Mouse (Mus musculus): Measurements from ENCODE around the gene Cyp20a1. TPM values are rescaled to one million over a fixed set of nuclear protein-coding genes. Genes with fewer than 3 reads are reported as not detected.

Cyp20a1 gene
- polyA plus RNA-seq, 1 experiment from 2014 or later = 23.1 TPM

DNA sequence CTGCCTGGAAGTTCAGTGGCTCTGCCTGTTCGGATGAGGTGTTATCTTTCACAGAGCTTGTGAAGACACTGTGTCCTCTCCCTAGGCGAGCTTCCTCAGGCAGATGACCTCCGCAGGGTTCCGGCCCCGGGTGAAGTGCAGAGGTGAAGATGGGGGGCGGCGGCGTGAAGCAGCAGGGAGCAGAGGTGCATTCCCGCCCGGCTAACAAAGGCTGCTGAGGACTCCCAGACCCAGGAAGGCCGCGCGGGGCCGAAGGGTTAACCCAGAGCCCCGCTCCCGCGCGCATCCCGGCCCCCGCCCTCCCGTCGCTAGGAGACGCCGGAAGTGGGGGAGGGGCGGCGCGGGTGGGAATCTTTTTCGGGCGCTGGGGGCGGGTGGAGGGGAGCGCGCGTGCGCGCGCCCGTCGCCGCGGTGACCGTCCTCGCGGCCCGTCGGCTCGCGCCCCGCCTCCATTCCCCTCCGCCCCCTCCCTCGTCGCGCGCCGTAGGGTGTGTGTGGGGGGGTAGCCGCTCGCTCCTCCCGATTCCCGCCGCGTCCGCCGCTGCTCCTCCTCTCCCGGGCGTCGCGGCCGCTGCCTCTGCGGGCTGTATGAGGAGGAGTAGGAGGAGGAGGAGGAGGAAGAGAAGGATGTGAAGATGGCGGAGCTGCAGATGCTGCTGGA, 66.2 kb downstream of the Cyp20a1 start, which contains the start of gene Abi2:
Gene Abi2, plus strand, starts transcription at position 452 of the 661 bp plus-strand sequence.
- no peaks in the 10 kb centered on the region for H3K9me3 ChIP-seq
- H3K27ac ChIP-seq = peak within 1 kb of the TSS; percentile 93
- H3K9ac ChIP-seq = peak within 1 kb of the TSS; percentile 83
- H3K4me3 ChIP-seq = peak within 1 kb of the TSS; percentile 95
- H3K4me1 ChIP-seq = peaks cover 9% of the 10 kb centered on the region
- H3K27me3 ChIP-seq = no peaks in the 10 kb centered on the region
- H3K36me3 ChIP-seq = no peaks in the 10 kb centered on the region
- peak; percentile 93 for ATAC-seq (ENCODE audit: insufficient number of reproducible peaks, low FRiP score, low TSS enrichment, low read depth)
- peak within 1 kb of the TSS; percentile 64 for H3K4me2 ChIP-seq
- 0% methylated on average over 52 of the region's 69 CpGs for WGBS

DNA sequence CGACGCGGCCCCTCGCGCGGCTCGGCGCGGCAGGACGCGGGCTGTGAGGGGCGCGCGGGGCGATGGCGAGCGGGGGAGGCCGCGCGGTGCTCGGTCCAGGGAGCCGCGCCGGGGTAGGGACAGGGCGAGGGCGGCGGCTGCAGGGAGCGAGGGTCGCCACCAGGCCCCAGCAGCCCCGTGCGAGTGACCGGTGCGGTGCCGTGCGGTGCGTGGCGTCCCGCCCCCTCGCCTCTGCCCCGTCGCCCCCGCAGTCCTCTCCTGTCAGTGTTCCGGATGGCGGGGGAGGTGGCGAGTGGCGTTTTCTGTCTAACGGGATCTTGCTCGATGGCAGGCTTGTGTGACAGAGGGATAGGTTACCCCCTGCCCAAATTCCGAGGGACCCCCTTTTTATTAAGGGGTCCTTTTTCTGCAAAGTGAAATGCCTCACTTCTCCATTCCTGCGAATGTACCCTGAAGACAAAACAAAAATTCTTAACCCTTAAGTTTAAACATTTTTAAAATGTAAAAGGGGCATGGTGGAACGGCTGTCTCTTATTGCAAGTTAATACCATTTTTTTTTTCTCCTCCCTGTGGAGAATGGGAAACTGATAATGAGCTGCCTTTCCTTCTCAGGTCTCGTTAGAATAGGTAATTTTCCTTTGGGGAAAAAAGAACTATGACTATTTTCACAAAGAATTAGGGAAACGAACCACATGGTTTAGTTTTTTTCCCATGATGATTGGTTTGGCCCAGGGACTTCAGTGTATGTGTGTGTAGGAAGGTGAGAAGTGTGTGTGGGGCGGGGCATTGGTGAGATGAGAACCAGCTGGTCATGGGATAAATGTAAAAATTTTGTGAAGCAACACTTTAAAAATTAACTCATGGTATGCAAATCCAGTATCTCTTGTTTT, 67.0 kb downstream of the Cyp20a1 start:
- Histone ChIP-seq H3K27ac (peak overlapping the region; percentile 93), H3K36me3 (no peaks in the 10 kb centered on the region), H3K4me3 (peak overlapping the region; percentile 95), H3K4me2 (peak overlapping the region; percentile 64), H3K9me3 (no peaks in the 10 kb centered on the region), H3K9ac (peak overlapping the region; percentile 83), H3K27me3 (no peaks in the 10 kb centered on the region), H3K4me1 (peaks cover 9% of the 10 kb centered on the region)
- WGBS = 1% methylated on average over 47 of the region's 54 CpGs
- peak; percentile 52 for ATAC-seq (ENCODE audit: insufficient number of reproducible peaks, low FRiP score, low TSS enrichment, low read depth)

DNA sequence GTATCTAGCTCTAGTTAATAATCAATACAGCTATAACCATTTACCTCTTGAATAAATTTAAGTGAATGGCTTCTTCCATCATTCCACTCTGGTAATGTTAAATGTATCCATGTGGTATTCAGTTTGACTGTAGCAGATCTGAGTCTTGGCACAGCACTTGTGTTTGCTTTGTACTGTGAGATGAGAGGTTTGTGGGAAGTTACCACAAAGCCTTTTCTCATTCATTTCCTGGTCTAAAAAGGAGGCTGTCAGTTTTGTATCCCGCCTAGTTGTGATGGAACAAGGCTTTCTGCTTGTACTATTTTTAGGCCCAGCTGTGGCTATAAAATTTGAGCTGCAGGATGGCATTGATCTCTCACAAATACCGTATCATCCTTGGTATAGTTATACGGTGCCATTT, 73.6 kb downstream of the Cyp20a1 start:
- no peak overlapping the region for H3K4me3 ChIP-seq
- H3K36me3 ChIP-seq = no peaks in the 10 kb centered on the region
- H3K27ac ChIP-seq = peak overlapping the region; percentile 44; the same call in 1 of the 2 replicates
- H3K4me1 ChIP-seq = 0 out of 2 replicates have a peak, but pooled peaks cover 3% of the 10 kb centered on the region
- ATAC-seq (ENCODE audit: insufficient number of reproducible peaks, low FRiP score, low TSS enrichment, low read depth) = no peak
- no peaks in the 10 kb centered on the region for H3K27me3 ChIP-seq
- H3K9ac ChIP-seq = no peak overlapping the region
- no peaks in the 10 kb centered on the region for H3K9me3 ChIP-seq
- WGBS = 51% methylated on average over 3 of the region's 3 CpGs
- no peak overlapping the region for H3K4me2 ChIP-seq

DNA sequence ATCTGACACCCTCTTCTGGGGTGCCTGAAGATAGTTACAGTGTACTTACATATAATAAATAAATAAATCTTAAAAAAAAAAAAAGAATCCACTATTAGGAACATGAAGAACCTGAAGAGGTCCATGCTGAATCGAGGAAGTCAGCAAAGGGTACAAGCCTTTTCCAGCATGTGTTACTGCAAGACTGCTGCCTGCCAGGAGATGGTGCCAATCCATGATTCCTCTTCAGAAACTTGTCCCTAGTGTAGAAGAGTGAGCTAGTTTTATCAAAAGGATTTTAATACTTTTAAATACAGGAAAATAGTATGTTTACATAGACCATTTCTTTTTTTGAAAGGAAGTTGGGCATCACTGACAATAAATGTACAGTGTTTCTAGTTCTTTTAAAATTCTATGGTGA, 80.8 kb downstream of the Cyp20a1 start:
- no peaks in the 10 kb centered on the region for H3K9me3 ChIP-seq
- no peak overlapping the region for H3K4me2 ChIP-seq
- no peaks in the 10 kb centered on the region for H3K36me3 ChIP-seq
- no peak overlapping the region for H3K4me3 ChIP-seq
- H3K27me3 ChIP-seq = no peaks in the 10 kb centered on the region
- WGBS = 78% methylated on average over 1 of the region's 1 CpGs
- no peak overlapping the region for H3K9ac ChIP-seq
- ATAC-seq (ENCODE audit: insufficient number of reproducible peaks, low FRiP score, low TSS enrichment, low read depth) = no peak
- no peak overlapping the region for H3K27ac ChIP-seq
- no peaks in the 10 kb centered on the region for H3K4me1 ChIP-seq

DNA sequence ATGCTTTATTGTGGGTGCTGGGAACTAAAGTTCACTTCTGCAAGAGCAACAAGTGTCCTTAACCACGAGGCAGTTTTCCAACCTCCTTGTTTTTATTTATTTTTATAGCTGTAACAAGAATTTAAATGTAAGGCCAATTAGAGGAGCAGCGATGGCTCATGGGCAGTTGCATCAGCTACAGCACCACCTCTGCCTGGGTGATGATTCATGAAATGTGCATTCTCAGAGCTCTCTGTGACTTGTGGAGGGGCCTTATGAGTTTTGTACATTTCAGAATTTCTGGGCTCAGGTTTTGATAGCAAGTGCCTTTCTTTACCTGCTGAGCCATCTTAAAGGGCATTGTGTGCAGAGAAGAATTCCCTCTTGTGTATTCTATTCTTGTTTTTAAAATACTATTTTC, 85.2 kb downstream of the Cyp20a1 start:
- H3K9me3 ChIP-seq = no peaks in the 10 kb centered on the region
- no peak overlapping the region for H3K4me2 ChIP-seq
- no peaks in the 10 kb centered on the region for H3K27me3 ChIP-seq
- H3K4me3 ChIP-seq = no peak overlapping the region
- H3K36me3 ChIP-seq = no peaks in the 10 kb centered on the region
- H3K9ac ChIP-seq = no peak overlapping the region
- no peak overlapping the region for H3K27ac ChIP-seq
- ATAC-seq (ENCODE audit: insufficient number of reproducible peaks, low FRiP score, low TSS enrichment, low read depth) = no peak
- WGBS = 62% methylated on average over 2 of the region's 2 CpGs
- no peaks in the 10 kb centered on the region for H3K4me1 ChIP-seq

DNA sequence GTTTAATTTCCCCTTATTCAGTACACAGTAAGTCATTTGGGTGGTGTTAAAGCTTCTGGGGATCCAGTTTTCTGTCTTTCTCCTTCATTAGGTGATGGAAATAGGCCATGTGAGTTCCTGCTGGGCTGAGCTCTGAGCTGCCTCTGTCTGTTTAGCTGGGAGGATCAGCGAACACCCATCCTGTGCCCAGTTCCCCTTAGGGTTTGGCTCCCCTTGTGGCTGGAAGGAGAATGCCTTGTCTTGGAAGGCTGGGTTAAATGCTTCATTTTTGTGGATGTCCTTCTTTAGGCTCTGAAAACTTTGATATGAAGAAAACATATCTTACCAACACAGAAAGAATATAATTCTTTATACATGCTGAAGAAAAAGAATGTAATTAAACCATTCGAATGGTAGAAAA, 85.8 kb downstream of the Cyp20a1 start:
- H3K4me2 ChIP-seq = no peak overlapping the region
- H3K27me3 ChIP-seq = no peaks in the 10 kb centered on the region
- no peak overlapping the region for H3K27ac ChIP-seq
- H3K4me1 ChIP-seq = no peaks in the 10 kb centered on the region
- ATAC-seq (ENCODE audit: insufficient number of reproducible peaks, low FRiP score, low TSS enrichment, low read depth) = no peak
- no peak overlapping the region for H3K9ac ChIP-seq
- no peak overlapping the region for H3K4me3 ChIP-seq
- no peaks in the 10 kb centered on the region for H3K36me3 ChIP-seq
- WGBS = 70% methylated on average over 2 of the region's 2 CpGs
- H3K9me3 ChIP-seq = no peaks in the 10 kb centered on the region

DNA sequence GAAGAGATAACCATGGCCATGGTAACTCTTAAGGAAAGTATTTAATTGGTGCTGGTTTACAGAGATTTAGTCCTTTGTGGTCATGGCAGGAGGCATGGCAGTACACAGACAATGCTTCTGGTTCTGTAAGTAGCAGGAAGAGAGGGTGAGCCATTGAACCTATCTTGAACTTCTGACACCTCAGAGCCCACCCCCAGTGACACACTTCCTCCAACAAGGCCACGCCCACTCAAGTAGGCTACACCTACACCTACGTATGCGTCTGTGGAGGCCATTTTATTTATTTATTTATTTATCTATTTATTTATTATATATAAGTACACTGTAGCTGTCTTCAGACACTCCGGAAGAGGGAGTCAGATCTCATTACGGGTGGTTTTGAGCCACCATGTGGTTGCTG, 88.4 kb downstream of the Cyp20a1 start:
- H3K27ac ChIP-seq = no peak overlapping the region
- H3K27me3 ChIP-seq = no peaks in the 10 kb centered on the region
- no peaks in the 10 kb centered on the region for H3K4me1 ChIP-seq
- 0 out of 2 replicates have a peak, but pooled peaks cover 3% of the 10 kb centered on the region for H3K36me3 ChIP-seq
- no peak for ATAC-seq (ENCODE audit: insufficient number of reproducible peaks, low FRiP score, low TSS enrichment, low read depth)
- H3K9ac ChIP-seq = no peak overlapping the region
- no peak overlapping the region for H3K4me3 ChIP-seq
- WGBS = 88% methylated on average over 5 of the region's 5 CpGs
- no peaks in the 10 kb centered on the region for H3K9me3 ChIP-seq
- H3K4me2 ChIP-seq = no peak overlapping the region

DNA sequence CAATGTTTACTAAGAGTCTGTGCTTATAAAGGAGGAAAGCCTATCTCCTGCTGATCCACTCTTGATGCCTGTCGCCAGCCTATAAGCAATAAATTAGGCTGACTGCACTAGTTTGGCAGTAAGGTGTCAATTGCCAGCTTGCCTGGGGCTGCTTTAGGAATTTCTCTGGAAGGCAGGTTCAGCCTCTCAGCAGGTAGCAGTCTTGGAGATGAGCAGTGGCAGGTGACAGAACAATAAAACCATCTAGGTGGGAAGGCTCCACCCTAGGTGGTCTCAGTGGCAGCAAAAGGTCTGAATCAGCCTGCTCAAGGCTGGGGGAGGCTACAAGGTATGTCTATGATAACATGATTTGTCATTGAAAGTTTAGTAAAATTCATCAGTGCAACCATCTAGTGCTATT, 89.4 kb downstream of the Cyp20a1 start:
- 18% methylated on average over 1 of the region's 1 CpGs for WGBS
- Histone ChIP-seq H3K9me3 (no peaks in the 10 kb centered on the region), H3K4me2 (no peak overlapping the region), H3K4me3 (no peak overlapping the region), H3K27me3 (no peaks in the 10 kb centered on the region), H3K27ac (no peak overlapping the region), H3K36me3 (0 out of 2 replicates have a peak, but pooled peaks cover 7% of the 10 kb centered on the region), H3K9ac (no peak overlapping the region), H3K4me1 (no peaks in the 10 kb centered on the region)
- ATAC-seq (ENCODE audit: insufficient number of reproducible peaks, low FRiP score, low TSS enrichment, low read depth) = no peak

Other genes with a start within 250 kb of the Cyp20a1 start
- gene Carf, start 245.1 kb upstream of the Cyp20a1 start, polyA plus RNA-seq (2015; fragmentation: Nextera tagmentation; extraction: Ambion mirVana) = 5.8 and 6.8 TPM in 2 replicates
- gene Wdr12, start 244.7 kb upstream of the Cyp20a1 start, polyA plus RNA-seq (2015; fragmentation: Nextera tagmentation; extraction: Ambion mirVana) = 38.9 and 40.6 TPM in 2 replicates
- 5.7 and 6.5 TPM in 2 replicates for gene Nbeal1, start 162.7 kb upstream of the Cyp20a1 start, polyA plus RNA-seq (2015; fragmentation: Nextera tagmentation; extraction: Ambion mirVana)
- gene Abi2, start 66.3 kb downstream of the Cyp20a1 start, polyA plus RNA-seq (2015; fragmentation: Nextera tagmentation; extraction: Ambion mirVana) = 16.9 and 19.1 TPM in 2 replicates
- gene Raph1, start 223.8 kb downstream of the Cyp20a1 start, polyA plus RNA-seq (2015; fragmentation: Nextera tagmentation; extraction: Ambion mirVana) = 24.6 and 26.6 TPM in 2 replicates